In genomic region chr11:74610545-74611176, GRCm38 (mm10) we compare ENCODE assay signal across 7 mouse cellular contexts. TPM values are rescaled to one million over a fixed set of nuclear protein-coding genes. Genes with fewer than 3 reads are reported as not detected.
DNase-seq lines count a peak whose midpoint lies in the region; ATAC-seq lines count a peak whose summit lies in the region.

Gene Rap1gap2, minus strand, starts transcription at chr11:74610915.

- DNase-seq in right cerebral cortex, adult 18-20 months, result peak; percentile 38
- no peak for DNase-seq in right cerebral cortex, postnatal 10 days (ENCODE audit: low spot score in 2 of 2)
- DNase-seq in embryo, embryonic 9.5 days (ENCODE audit: extremely low spot score), result peak; percentile 39
- DNase-seq in layer of hippocampus, postnatal 36 days, result no peak
- DNase-seq in urinary bladder, postnatal 10 days (ENCODE audit: low spot score), result no peak

- peaks cover 14% of the 10 kb centered on the region for H3K4me1 ChIP-seq in heart, embryonic 15.5 days (replicated peaks)
- peaks cover 8% of the 10 kb centered on the region for H3K4me1 ChIP-seq in midbrain, embryonic 16.5 days (ENCODE audit: control insufficient read depth, insufficient read depth, low read length)

- no peak within 1 kb of the TSS for H3K27ac ChIP-seq in heart, embryonic 15.5 days
- no peak within 1 kb of the TSS for H3K27ac ChIP-seq in midbrain, embryonic 16.5 days (ENCODE audit: low read length)

- WGBS in heart, embryonic 15.5 days, result 2% methylated on average over 50 of the region's 50 CpGs
- WGBS in midbrain, embryonic 16.5 days, result 1% methylated on average over 50 of the region's 50 CpGs

- H3K36me3 ChIP-seq in heart, embryonic 15.5 days, result no peaks in the 10 kb centered on the region
- no peaks in the 10 kb centered on the region for H3K36me3 ChIP-seq in midbrain, embryonic 16.5 days (ENCODE audit: control insufficient read depth, insufficient read depth, low read length)

- H3K4me3 ChIP-seq in heart, embryonic 15.5 days, result peak within 1 kb of the TSS; percentile 38
- H3K4me3 ChIP-seq in midbrain, embryonic 16.5 days (ENCODE audit: low read depth, low read length), result peak within 1 kb of the TSS; percentile 49

- 0 out of 2 replicates have a peak within 1 kb of the TSS, but pooled peaks have one; percentile 8 for H3K9ac ChIP-seq in heart, embryonic 15.5 days
- H3K9ac ChIP-seq in midbrain, embryonic 16.5 days (ENCODE audit: low read depth, low read length), result peak within 1 kb of the TSS; percentile 74

- H3K27me3 ChIP-seq in heart, embryonic 15.5 days, result peaks cover 58% of the 10 kb centered on the region
- H3K27me3 ChIP-seq in midbrain, embryonic 16.5 days (ENCODE audit: control insufficient read depth, insufficient read depth, low read depth, low read length), result peaks cover 26% of the 10 kb centered on the region

- peak within 1 kb of the TSS; percentile 70 for H3K4me2 ChIP-seq in heart, embryonic 15.5 days
- H3K4me2 ChIP-seq in midbrain, embryonic 16.5 days (ENCODE audit: low read length), result peak within 1 kb of the TSS; percentile 95

- no peaks in the 10 kb centered on the region for H3K9me3 ChIP-seq in heart, embryonic 15.5 days (replicated peaks)
- no peaks in the 10 kb centered on the region for H3K9me3 ChIP-seq in midbrain, embryonic 16.5 days (replicated peaks; ENCODE audit: control insufficient read depth, low read length, poor library complexity, severe bottlenecking)

- ATAC-seq in heart, embryonic 15.5 days (replicated peaks; ENCODE audit: insufficient number of reproducible peaks, insufficient read depth, low FRiP score, low read depth), result no peak
- ATAC-seq in midbrain, embryonic 16.5 days, result peak; percentile 51; the same call in 1 of the 2 replicates

RNA-seq across cellular contexts. Expression of gene Rap1gap2, which starts in this region (rescaled TPM):
- polyA plus RNA-seq in heart, embryonic 15.5 days (2015; fragmentation: Nextera tagmentation; extraction: Ambion mirVana), result 3.8 and 4.2 TPM in 2 replicates
- 100 to 1,000 TPM; 135 to 137 TPM for total RNA-seq in layer of hippocampus, postnatal 36 days (2021)
- polyA plus RNA-seq in midbrain, embryonic 16.5 days (2015; fragmentation: Nextera tagmentation; extraction: Ambion mirVana), result 17.1 and 18.3 TPM in 2 replicates

Comparison
In these comparisons a context has a peak if more than half of its experiments do, and no peak if none do; other contexts are left out.
1. DNase-seq: peak in right cerebral cortex, adult 18-20 months (single experiment) and embryo, embryonic 9.5 days (single experiment); none in right cerebral cortex, postnatal 10 days (0 of 2), layer of hippocampus, postnatal 36 days (0 of 2) and urinary bladder, postnatal 10 days (single experiment).